In the genomic region with DNA sequence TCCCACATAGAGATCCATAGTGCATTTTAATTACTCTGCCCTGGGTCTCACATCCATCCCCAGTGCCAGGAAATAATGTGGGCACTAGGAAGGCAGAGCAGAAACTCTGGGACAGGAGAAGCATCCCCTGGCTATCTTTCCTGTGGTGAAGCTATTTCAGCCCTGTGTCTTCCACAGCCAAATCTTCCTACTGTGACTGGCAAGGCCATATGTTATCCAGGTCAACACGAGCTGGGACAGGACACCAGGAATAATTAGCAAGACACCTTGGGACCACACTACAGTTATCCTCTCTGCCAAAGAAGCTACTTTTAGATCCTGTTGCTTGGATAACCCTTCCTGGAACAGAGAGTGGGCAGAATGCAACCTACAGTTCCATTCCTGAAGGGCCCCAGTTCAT, we compare ENCODE assay signal across 18 mouse cellular contexts.
"Had no signal": no experiment of that assay in that cellular context is flagged by ENCODE, and none has a peak within 500 bp of the region (broad histone marks: within the 10 kb centered on the region; RNA-seq: fewer than 3 reads in every experiment).

No protein-coding gene starts in this region.

- H3K27me3 ChIP-seq: midbrain, embryonic 12.5 days; neural tube, embryonic 13.5 days; neural tube, embryonic 15.5 days had no signal

- H3K4me3 ChIP-seq: midbrain, embryonic 10.5 days; midbrain, embryonic 12.5 days; myocyte; neural tube, embryonic 13.5 days; neural tube, embryonic 15.5 days had no signal

- H3K36me3 ChIP-seq: midbrain, embryonic 10.5 days; midbrain, embryonic 12.5 days; neural tube, embryonic 13.5 days; neural tube, embryonic 15.5 days had no signal

- H3K27ac ChIP-seq: midbrain, embryonic 10.5 days; midbrain, embryonic 12.5 days; neural tube, embryonic 13.5 days; neural tube, embryonic 15.5 days had no signal

- H3K4me1 ChIP-seq: midbrain, embryonic 10.5 days; midbrain, embryonic 12.5 days; neural tube, embryonic 13.5 days; neural tube, embryonic 15.5 days had no signal

- H3K4me2 ChIP-seq: lung, embryonic 14.5 days; midbrain, embryonic 12.5 days; neural tube, embryonic 13.5 days; neural tube, embryonic 15.5 days had no signal

- H3K9ac ChIP-seq: lung, embryonic 14.5 days; midbrain, embryonic 12.5 days; neural tube, embryonic 13.5 days; neural tube, embryonic 15.5 days had no signal

- DNase-seq: lung, adult 18-20 months; lung, embryonic 14.5 days; lung, postnatal 10 days; lung, postnatal 4 days; midbrain, embryonic 14.5 days; retina, postnatal 1 day; right cerebral cortex, adult 18-20 months; right cerebral cortex, postnatal 25 days; right cerebral cortex, postnatal 4 days; spleen, adult 18-20 months; thymus, adult 18-20 months; thymus, postnatal 14 days; thymus, postnatal 36 days had no signal

- H3K9me3 ChIP-seq: midbrain, embryonic 10.5 days; midbrain, embryonic 12.5 days; neural tube, embryonic 13.5 days; neural tube, embryonic 15.5 days had no signal
